Mouse (Mus musculus) liver, adult 2 months (tissue): ENCODE data around the gene Spint2.

Experiments
- CTCF ChIP-seq: fragments of 200-500 bp; IDR thresholded peaks from 2 replicates; pipeline ENCODE4 v1.5.1; 2011; ENCODE audit warnings: low read depth, low read length, control low read depth
- POLR2A ChIP-seq: fragments of 200-500 bp; IDR thresholded peaks from 2 replicates; pipeline ENCODE4 v1.6.1; 2011; ENCODE audit warnings: low read length, control low read depth; ENCODE audit not compliant: insufficient read depth; ENCODE audit errors: extremely low read depth

DNA sequence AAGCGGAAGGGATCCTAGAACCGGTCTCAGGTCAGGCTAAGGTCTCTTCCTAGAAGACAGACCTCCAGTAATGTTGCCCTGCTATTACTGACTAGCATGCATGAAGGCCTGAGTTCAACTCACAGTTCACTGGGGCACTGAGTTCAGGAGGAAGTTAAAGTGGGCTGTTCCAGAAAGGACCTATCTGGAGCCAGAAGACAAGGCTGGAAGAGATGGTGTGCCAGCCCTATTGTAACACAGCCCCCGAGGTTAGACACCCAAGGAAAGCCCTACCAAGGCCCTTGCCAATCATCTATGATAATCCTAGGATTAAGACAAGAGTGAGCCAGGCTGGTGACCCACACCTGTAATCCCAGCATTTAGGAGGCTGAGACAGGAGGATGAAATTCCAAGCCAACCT lies 50.2 kb downstream of the Spint2 start:
- TF ChIP-seq POLR2A (no peak), CTCF (no peak)
